Mouse (Mus musculus): Measurements from ENCODE around the gene B9d1.

GRCm38 (mm10) chr11:61503933-61504332 is 1.0 kb upstream of the B9d1 start:
- TF ChIP-seq POLR2A (IDR thresholded peaks at IDR 0.05; ENCODE audit: control insufficient read depth, extremely low read depth, insufficient read depth, low read length, poor library complexity) (no peak), CTCF (IDR thresholded peaks at IDR 0.05; ENCODE audit: borderline replicate concordance, control insufficient read depth, extremely low read depth, insufficient read depth, low read length, poor library complexity) (no peak)

Data from thymus, adult 2 months (tissue).